Mouse (Mus musculus): ENCODE measurements around the gene Rasa1.

DNA sequence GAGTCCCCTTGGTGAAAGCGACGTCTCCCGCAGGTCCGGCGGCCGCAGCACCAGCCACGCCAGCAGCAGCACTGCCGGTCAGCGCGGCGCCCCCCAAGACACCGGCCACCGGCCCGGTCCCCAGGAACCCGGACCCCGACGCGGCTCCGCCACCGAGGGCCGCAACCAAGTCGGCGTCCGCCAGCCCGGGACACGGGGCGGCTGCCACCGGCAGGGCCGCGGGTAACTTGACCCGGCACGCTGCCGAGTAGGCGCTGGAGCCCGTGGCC, 422 bp downstream of the Rasa1 start:
- no peak for TF ChIP-seq CTCF (IDR thresholded peaks at IDR 0.05; ENCODE audit: low read depth)
- TF ChIP-seq EP300 (IDR thresholded peaks at IDR 0.05; ENCODE audit: low read depth): no peak

Measured in liver, postnatal 0 days (tissue).